Mouse (Mus musculus) CH12.LX (cell line): ENCODE data around the gene Ypel4. TPM values are rescaled to one million over a fixed set of nuclear protein-coding genes. Genes with fewer than 3 reads are reported as not detected.

ENCODE experiments used
- DNase-seq: peaks from one replicate; pipeline ENCODE4 v3.0.0-alpha.2; 2013; ENCODE audit errors: extremely low read depth
- H3K27ac ChIP-seq: 2 replicates; pipeline ENCODE4 v1.5.1; 2012; ENCODE audit warnings: low read depth, mild to moderate bottlenecking, control low read depth, moderate library complexity; ENCODE audit not compliant: insufficient read depth
- H3K27me3 ChIP-seq: replicated peaks from 2 replicates; pipeline ENCODE3; 2012; ENCODE audit warnings: inconsistent platforms
- H3K36me3 ChIP-seq, 2 experiments: replicated peaks in 1 of 2; 2 replicates each; pipeline versions ENCODE3 to v1.6.1; 2012; ENCODE audit warnings: inconsistent platforms in 1 of 2, low read length in 1 of 2, mild to moderate bottlenecking in 1 of 2, mixed read lengths in 1 of 2, moderate library complexity in 1 of 2; ENCODE audit not compliant: control insufficient read depth in 1 of 2, insufficient read depth in 1 of 2
- H3K4me1 ChIP-seq, 2 experiments: 2 replicates each; pipeline ENCODE4 v1.6.1; 2012; ENCODE audit warnings: inconsistent platforms in 1 of 2, moderate library complexity in 1 of 2; ENCODE audit not compliant: insufficient read depth in 2 of 2, control insufficient read depth in 1 of 2
- H3K4me2 ChIP-seq: 2 replicates; pipeline ENCODE4 v1.6.1; 2012; ENCODE audit warnings: low read depth, mild to moderate bottlenecking, control low read depth; ENCODE audit not compliant: poor library complexity, insufficient read depth, severe bottlenecking
- H3K4me3 ChIP-seq, 3 experiments: fragments of 150-350 bp in 1 of 3; sonication (generic) in 1 of 3; replicated peaks in 1 of 3; 2 replicates each; pipeline versions ENCODE3 to v1.5.1; 2011 to 2012; ENCODE audit warnings: low read depth in 2 of 3, low read length in 2 of 3, mild to moderate bottlenecking in 2 of 3, moderate library complexity in 2 of 3, control low read depth in 1 of 3, improper control_type of control experiment in 1 of 3, inconsistent platforms in 1 of 3, mixed read lengths in 1 of 3; ENCODE audit not compliant: poor library complexity in 1 of 3
- H3K79me2 ChIP-seq: replicated peaks from 2 replicates; pipeline ENCODE4 v1.6.1; 2012; ENCODE audit warnings: mild to moderate bottlenecking, moderate library complexity; ENCODE audit not compliant: control insufficient read depth, poor library complexity, insufficient read depth, severe bottlenecking; ENCODE audit errors: extremely low read depth
- H3K9ac ChIP-seq: 2 replicates; pipeline ENCODE4 v1.6.1; 2012; ENCODE audit warnings: low read depth, mild to moderate bottlenecking, control low read depth, moderate library complexity; ENCODE audit not compliant: insufficient read depth
- H3K9me3 ChIP-seq: replicated peaks from 2 replicates; pipeline ENCODE3; 2012; ENCODE audit warnings: low read length, inconsistent platforms, mixed read lengths
- BHLHE40 ChIP-seq: IDR thresholded peaks from 2 replicates; pipeline ENCODE4 v1.6.1; 2011; ENCODE audit warnings: mild to moderate bottlenecking, low read depth, low read length, improper control_type of control experiment
- CHD1 ChIP-seq: IDR thresholded peaks from 2 replicates; pipeline ENCODE4 v1.6.1; 2012; ENCODE audit warnings: low read depth, low read length, improper control_type of control experiment, inconsistent platforms
- CTCF ChIP-seq, 2 experiments: IDR thresholded peaks in 1 of 2; conservative IDR thresholded peaks in 1 of 2; 2 replicates each; pipeline ENCODE4 v1.5.1; 2011 to 2012; ENCODE audit warnings: low read depth in 2 of 2, low read length in 2 of 2, improper control_type of control experiment in 1 of 2, inconsistent platforms in 1 of 2, mild to moderate bottlenecking in 1 of 2, moderate library complexity in 1 of 2
- E2F4 ChIP-seq: IDR thresholded peaks from 2 replicates; pipeline ENCODE4 v1.6.1; 2011; ENCODE audit warnings: low read depth, low read length, improper control_type of control experiment; ENCODE audit not compliant: insufficient replicate concordance
- ELF1 ChIP-seq: IDR thresholded peaks from 2 replicates; pipeline ENCODE4 v1.6.1; 2014; ENCODE audit warnings: low read depth, mild to moderate bottlenecking, inconsistent platforms, low read length, improper control_type of control experiment
- EP300 ChIP-seq: IDR thresholded peaks from 2 replicates; pipeline ENCODE4 v1.6.1; 2011; ENCODE audit warnings: low read length, improper control_type of control experiment
- ETS1 ChIP-seq: conservative IDR thresholded peaks from 2 replicates; pipeline ENCODE4 v1.6.1; 2012; ENCODE audit warnings: low read depth, mild to moderate bottlenecking, inconsistent platforms, low read length, improper control_type of control experiment, moderate library complexity
- JUND ChIP-seq: conservative IDR thresholded peaks from 2 replicates; pipeline ENCODE4 v1.6.1; 2011; ENCODE audit warnings: low read depth, low read length, improper control_type of control experiment
- MAFK ChIP-seq: IDR thresholded peaks from 2 replicates; pipeline ENCODE4 v1.6.1; 2011; ENCODE audit warnings: low read length, improper control_type of control experiment; ENCODE audit not compliant: insufficient replicate concordance
- MAX ChIP-seq: IDR thresholded peaks from 2 replicates; pipeline ENCODE4 v1.6.1; 2011; ENCODE audit warnings: low read length, improper control_type of control experiment
- MAZ ChIP-seq: IDR thresholded peaks from 2 replicates; pipeline ENCODE4 v1.6.1; 2012; ENCODE audit warnings: low read depth, mild to moderate bottlenecking, inconsistent platforms, low read length, improper control_type of control experiment, moderate library complexity
- MYC ChIP-seq: IDR thresholded peaks from 2 replicates; pipeline ENCODE4 v1.6.1; 2011; ENCODE audit warnings: low read depth, mild to moderate bottlenecking, improper control_type of control experiment, low read length
- NRF1 ChIP-seq: IDR thresholded peaks from 2 replicates; pipeline ENCODE4 v1.6.1; 2014; ENCODE audit warnings: low read depth, mild to moderate bottlenecking, inconsistent platforms, low read length, improper control_type of control experiment, moderate library complexity
- PAX5 ChIP-seq: IDR thresholded peaks from 2 replicates; pipeline ENCODE4 v1.6.1; 2012; ENCODE audit warnings: low read length, inconsistent platforms, mixed read lengths
- POLR2AphosphoS2 ChIP-seq: IDR thresholded peaks from 2 replicates; pipeline ENCODE4 v1.6.1; 2011; ENCODE audit warnings: low read depth, low read length, improper control_type of control experiment
- RCOR1 ChIP-seq: conservative IDR thresholded peaks from 2 replicates; pipeline ENCODE4 v1.6.1; 2012; ENCODE audit warnings: low read depth, mild to moderate bottlenecking, inconsistent platforms, low read length, improper control_type of control experiment
- SIN3A ChIP-seq: IDR thresholded peaks from 2 replicates; pipeline ENCODE4 v1.6.1; 2012; ENCODE audit warnings: low read length, improper control_type of control experiment, inconsistent platforms
- SMC3 ChIP-seq: IDR thresholded peaks from 2 replicates; pipeline ENCODE4 v1.6.1; 2011; ENCODE audit warnings: low read depth, low read length, improper control_type of control experiment
- USF1 ChIP-seq: IDR thresholded peaks from 2 replicates; pipeline ENCODE4 v1.6.1; 2014; ENCODE audit warnings: low read depth, mild to moderate bottlenecking, inconsistent platforms, low read length, improper control_type of control experiment
- ZKSCAN1 ChIP-seq: IDR thresholded peaks from 2 replicates; pipeline ENCODE4 v1.6.1; 2012; ENCODE audit warnings: low read depth, inconsistent platforms, low read length, improper control_type of control experiment, borderline replicate concordance
- ZMIZ1 ChIP-seq: IDR thresholded peaks from 2 replicates; pipeline ENCODE4 v1.6.1; 2012; ENCODE audit warnings: low read depth, mild to moderate bottlenecking, inconsistent platforms, low read length, improper control_type of control experiment
- ZNF384 ChIP-seq: IDR thresholded peaks from 2 replicates; pipeline ENCODE4 v1.6.1; 2012; ENCODE audit warnings: low read depth, low read length, improper control_type of control experiment, inconsistent platforms
- dilution Hi-C: fragments of 300-500 bp; cut with MboI; formaldehyde crosslinking; loops from 2 replicates; pipeline ENCODE4 v1.14.3; 2020; ENCODE audit warnings: low sequenced_read_pairs; ENCODE audit not compliant: extremely low pct_unique_long_range_greater_than_20kb, extremely low pct_ligation_motif_present
- in situ Hi-C: fragments of 300-500 bp; cut with MboI; formaldehyde crosslinking; loops from 3 replicates; pipeline ENCODE4 v1.14.3; 2019; ENCODE audit warnings: low sequenced_read_pairs, low pct_ligation_motif_present, low pct_unique_long_range_greater_than_20kb, mixed read lengths
- polyA plus RNA-seq: library from polyadenylated mRNA; unstranded; fragments of >175 nt; gene quantifications from 2 replicates; pipeline ENCODE4 v1.2.1, GENCODE M21; 2012; ENCODE audit warnings: low read depth; ENCODE audit not compliant: insufficient read length
- total RNA-seq, 2 experiments: library from RNA; depleted of rRNA; stranded (reverse); fragments of 300-350 nt in 1 of 2; fragments of >200 nt in 1 of 2; gene quantifications; 2 replicates each; pipeline ENCODE4 v1.2.3; 2012 to 2014

The Ypel4 gene
- total and polyA plus RNA-seq, 3 experiments: 0.59 TPM; not detected in 2

GRCm38 (mm10) chr2:84735346-84735920 lies 1.6 kb downstream of the Ypel4 start:
- no peak overlapping the region for H3K27ac ChIP-seq
- no peak overlapping the region for H3K9ac ChIP-seq
- no peak for TF ChIP-seq ELF1
- no peak for TF ChIP-seq USF1
- TF ChIP-seq PAX5: no peak
- TF ChIP-seq ZNF384: no peak
- no peak for TF ChIP-seq MAZ
- no peak for TF ChIP-seq CHD1
- no peak for TF ChIP-seq ZKSCAN1
- no peak for TF ChIP-seq EP300
- no peak for TF ChIP-seq ZMIZ1
- no peak for TF ChIP-seq MYC
- TF ChIP-seq MAX: no peak
- H3K4me3 ChIP-seq: no peak overlapping the region
- no peaks in the 10 kb centered on the region for H3K36me3 ChIP-seq
- dilution Hi-C loops (no loop called here), in situ Hi-C loops (no loop called here)
- H3K4me2 ChIP-seq: no peak overlapping the region
- no peaks in the 10 kb centered on the region for H3K79me2 ChIP-seq
- H3K9me3 ChIP-seq: no peaks in the 10 kb centered on the region
- H3K4me1 ChIP-seq: peaks cover 0 to 3% of the 10 kb centered on the region in 2 experiments; a peak in 1 of 4 replicates
- DNase-seq: no peak
- H3K27me3 ChIP-seq: peaks cover 23% of the 10 kb centered on the region

GRCm38 (mm10) chr2:84736312-84737161 lies 2.7 kb downstream of the Ypel4 start:
- dilution Hi-C loops: no loop called here
- no peak overlapping the region for H3K4me3 ChIP-seq
- no peak for DNase-seq
- no peaks in the 10 kb centered on the region for H3K36me3 ChIP-seq
- H3K4me2 ChIP-seq: no peak overlapping the region
- H3K9me3 ChIP-seq: no peaks in the 10 kb centered on the region
- no peak overlapping the region for H3K27ac ChIP-seq
- TF ChIP-seq SMC3 (no peak), NRF1 (no peak), MAX (no peak), USF1 (no peak), EP300 (no peak), SIN3A (no peak), RCOR1 (no peak), E2F4 (no peak), MAFK (no peak), ZKSCAN1 (no peak), ELF1 (no peak), MAZ (no peak), PAX5 (no peak), CTCF (conservative IDR thresholded peaks at IDR 0.05 in 1 of 2, IDR thresholded peaks at IDR 0.05 in 1 of 2; ENCODE audit: low read depth in 2 of 2, low read length in 2 of 2) (no peak), ZNF384 (no peak), JUND (no peak), POLR2AphosphoS2 (no peak), ETS1 (no peak), BHLHE40 (no peak)
- TF ChIP-seq, all 38 proteins: peak for 0
- Histone ChIP-seq H3K9ac (no peak overlapping the region), H3K4me1 (peaks cover 0 to 3% of the 10 kb centered on the region in 2 experiments; a peak in 1 of 4 replicates), H3K79me2 (no peaks in the 10 kb centered on the region), H3K27me3 (peaks cover 24% of the 10 kb centered on the region)
- in situ Hi-C loops: no loop called here
